Mouse (Mus musculus) urinary bladder, adult 18-20 months (tissue): ENCODE results near the gene Elmod3.

ENCODE experiments used
- DNase-seq, 2 experiments: peaks; one replicate each; pipeline ENCODE4 v3.0.0; 2022; ENCODE audit warnings: low spot score in 2 of 2, mixed read lengths in 2 of 2

The Elmod3 gene

DNA sequence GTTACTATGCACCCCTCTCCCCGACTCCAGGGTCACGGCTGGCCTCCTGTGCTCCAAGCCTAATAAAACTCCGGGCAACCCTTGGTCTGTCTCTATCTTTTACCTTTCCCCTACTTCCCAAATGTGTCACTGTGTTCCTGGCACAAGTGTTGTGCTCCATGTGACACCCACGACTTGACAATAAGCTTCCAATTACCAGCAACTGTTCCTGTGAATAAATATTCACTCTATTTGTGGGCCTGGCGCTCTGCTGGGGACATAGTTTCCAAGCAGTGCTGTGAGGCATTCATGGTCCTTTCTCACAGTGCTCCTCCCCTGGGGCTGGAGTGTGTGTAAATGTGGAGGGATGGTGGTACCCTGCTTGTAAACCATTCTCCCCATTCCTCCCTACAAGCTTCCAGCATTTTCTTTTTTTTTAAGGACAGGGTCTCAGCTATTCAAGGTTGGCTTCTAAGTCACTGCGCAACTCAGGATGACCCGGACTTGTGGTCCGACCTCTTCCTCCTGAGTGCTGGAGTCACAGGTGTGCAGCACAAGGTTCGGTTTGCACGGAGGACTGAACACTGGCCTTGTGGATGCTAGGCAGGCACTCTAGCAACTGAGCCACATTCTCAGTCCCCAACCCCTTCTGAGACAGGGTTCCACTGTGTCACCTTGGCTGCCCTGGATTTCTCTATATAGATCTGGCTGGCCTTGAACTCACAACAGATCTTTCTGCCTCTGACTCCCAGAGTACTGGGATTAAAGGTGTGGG, 27.4 kb downstream of the Elmod3 start:
- DNase-seq, result no peak

DNA sequence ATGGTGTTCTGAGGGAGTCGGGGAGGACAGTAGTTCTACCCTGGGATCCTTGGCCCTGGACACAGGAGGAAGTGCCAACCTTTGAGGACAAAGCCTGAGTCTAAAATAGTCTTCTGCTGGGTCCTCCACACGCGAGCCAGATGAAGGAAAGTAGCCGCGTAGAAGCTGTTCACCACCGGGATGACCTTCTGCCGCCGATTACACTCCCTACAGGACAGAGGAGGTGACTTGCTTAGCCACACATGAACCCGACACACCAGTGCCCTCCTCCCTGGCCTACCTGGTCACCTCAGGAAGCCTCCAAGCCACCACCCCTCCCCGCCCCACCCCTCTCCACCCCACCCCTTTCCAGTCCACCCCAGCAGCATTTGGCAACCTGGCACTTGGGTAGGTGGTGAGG, 29.5 kb downstream of the Elmod3 start:
- no peak for DNase-seq

DNA sequence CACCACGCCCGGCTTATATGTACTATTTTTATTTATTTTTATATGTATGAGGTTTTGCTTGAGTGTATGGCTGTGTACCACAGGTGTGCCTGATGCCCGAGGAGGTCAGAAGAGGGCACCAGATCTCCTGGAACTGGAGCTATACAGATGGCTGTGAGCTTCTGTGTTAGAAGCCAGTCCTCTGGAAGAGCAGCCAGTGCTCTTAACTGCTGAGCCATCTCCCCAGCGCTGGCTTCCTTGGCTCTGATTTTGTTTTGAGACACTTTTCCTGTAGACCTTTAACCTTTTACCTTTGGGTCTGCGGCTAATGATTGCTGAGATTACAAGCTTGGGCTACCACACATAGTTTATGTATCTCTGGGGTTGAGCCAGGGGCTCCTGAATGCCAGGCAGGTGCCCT, 30.7 kb downstream of the Elmod3 start:
- no peak for DNase-seq

DNA sequence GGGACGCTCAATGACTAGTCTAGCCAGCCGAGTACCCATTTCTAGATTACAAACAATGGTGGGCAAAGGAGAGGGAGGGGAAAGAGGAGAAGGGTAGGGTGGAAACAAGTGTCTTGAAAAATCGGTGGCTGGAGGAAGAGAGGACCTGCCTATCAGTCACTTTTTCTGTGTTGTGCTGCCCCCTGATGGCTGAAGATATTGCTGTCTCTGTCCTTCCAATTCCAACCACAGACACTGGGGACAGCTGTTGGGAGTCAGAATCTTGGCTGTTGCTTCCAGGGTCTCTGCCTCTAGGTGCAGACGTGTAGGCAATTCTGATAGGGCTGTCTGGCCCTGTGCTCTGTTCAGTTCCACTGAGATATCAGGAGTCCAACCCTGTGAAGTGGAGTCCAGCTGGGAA, 32.2 kb downstream of the Elmod3 start:
- DNase-seq, result peak; percentile 73 to 79

DNA sequence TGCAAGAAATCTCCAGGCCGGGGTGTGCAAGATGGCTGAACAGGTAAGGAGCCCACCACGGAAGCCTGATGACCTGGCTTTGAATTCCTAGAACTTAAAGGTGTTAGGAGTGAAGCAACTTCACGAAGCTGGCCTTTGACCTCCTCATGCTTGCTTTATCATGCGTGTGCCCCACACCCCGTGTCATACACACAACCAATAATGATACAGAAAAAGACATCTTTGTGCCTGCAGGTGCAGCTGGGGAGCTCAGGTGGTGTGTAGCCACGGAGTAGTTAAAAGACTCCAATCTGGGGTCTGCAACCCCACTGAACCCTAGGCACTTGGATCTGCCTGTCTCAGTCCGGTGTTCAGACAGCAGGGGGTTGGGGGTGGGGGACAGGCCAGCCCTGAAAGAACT, 32.7 kb downstream of the Elmod3 start:
- DNase-seq, result no peak

DNA sequence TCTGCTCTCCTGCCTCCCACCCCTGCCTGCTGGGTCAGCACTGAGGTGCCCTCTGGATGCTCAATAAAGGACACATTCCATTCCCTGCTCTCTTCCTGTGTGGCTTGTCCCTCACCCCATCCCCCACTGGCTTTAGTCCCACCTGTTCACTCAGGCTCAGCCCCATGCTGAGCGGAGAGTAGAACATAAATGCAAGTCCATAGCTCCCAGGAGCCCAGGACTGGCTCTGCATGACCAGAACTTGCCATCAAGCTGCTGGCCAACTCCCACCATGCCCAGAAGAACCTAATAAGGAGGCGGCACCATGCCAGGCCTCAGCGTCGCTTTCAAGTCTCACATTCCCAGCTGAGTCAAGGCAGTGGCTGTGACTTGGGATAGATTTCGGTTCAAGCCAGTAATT, 35.3 kb downstream of the Elmod3 start:
- no peak for DNase-seq

DNA sequence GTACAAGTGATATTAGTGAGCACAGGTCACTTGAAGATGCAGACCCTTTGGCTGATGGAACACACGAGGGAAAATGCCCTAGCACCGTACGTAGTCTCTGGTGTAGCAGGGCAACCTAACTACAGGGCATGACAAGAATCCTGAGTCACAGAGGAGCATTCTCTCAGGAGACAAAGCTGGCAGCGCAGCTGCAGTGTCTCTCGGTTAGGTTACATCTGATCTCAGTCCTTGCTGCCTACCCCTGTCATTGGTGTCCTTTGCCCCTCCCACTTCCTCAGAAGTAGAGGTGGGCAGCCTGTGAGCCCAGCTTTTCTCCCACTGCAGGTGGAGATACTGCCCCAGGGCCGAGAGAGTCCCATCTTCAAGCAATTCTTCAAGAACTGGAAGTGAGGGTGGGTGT, 35.7 kb downstream of the Elmod3 start:
- DNase-seq, result no peak

DNA sequence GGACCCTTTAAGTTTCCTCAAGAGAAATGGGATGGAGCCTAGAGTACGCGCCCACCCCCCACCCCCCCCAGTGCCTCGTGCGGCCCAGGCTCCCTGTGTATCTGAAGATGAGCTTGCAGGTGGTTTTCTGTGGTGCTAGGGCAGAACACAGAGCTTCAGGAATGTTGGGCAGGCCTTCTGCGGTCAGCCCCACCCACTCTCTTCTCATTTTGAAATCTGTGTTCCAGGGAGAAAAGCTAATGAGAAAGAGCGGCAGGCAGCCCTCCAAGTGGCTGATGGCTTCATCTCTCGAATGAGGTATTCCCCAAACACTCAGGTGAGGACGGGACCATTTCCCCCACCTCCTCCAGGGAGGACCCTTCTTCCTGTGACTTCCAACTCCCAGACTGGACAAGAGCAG, 37.4 kb downstream of the Elmod3 start:
- no peak for DNase-seq

DNA sequence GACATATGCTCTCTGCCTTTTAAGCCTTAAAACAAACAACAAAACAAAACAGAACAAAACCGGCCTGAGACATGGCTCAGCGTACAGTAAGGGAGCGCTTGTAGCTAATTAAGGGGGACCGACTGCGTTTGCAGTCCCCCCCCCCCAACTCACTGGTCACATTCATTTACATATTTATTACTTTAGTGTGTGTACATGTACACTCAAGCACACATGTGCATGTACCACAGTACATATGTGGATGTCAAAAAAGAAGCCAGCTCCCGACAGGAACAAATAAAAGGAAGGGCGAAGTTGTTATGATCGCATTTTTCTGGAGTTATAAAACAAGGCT, 45.2 kb downstream of the Elmod3 start:
- DNase-seq, result no peak

DNA sequence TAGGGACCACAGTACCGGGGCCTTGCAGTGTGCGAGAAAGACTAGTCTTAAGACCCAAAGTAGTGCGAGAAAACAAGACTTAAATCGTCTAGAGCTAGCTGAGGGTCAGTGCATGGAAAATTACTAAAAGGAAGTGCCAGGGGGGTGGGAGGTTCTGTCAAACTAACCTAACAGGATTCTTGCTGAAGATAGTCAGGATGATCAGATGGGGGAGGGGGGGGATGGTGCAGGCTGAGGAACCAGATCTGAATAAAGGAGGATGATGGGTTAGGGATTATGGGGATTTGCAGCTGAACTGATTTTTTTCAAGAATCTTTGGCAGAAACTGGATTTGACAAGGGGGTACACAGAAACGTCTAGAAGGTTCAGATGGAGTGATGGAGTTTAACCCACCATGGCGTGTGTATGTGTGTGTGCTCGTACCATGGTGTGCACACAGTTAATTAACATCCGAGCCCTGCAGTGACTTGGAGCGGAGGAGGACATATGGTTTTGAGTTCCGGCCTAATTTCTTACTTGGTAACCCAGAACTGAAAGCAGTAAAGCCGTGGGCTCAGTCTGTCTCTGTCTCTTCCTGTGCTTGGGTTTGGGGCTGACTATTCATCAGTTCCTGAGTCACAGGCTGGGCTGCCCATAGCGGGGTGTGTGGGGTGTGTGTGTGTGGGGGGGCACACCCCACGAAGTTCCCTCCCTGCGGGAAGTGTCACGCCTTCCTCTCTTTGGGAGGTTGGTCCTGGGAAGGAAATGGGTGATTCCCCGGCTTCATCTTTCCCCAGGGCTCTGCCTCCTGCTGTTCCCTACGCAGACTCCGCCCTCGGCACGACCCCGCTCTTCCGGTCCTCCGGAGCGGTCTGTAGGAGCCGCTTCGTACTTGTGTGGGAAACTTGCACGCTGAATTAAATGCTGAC, 45.8 kb downstream of the Elmod3 start:
- peak in 1 of 2 experiments; percentile 76 for DNase-seq

DNA sequence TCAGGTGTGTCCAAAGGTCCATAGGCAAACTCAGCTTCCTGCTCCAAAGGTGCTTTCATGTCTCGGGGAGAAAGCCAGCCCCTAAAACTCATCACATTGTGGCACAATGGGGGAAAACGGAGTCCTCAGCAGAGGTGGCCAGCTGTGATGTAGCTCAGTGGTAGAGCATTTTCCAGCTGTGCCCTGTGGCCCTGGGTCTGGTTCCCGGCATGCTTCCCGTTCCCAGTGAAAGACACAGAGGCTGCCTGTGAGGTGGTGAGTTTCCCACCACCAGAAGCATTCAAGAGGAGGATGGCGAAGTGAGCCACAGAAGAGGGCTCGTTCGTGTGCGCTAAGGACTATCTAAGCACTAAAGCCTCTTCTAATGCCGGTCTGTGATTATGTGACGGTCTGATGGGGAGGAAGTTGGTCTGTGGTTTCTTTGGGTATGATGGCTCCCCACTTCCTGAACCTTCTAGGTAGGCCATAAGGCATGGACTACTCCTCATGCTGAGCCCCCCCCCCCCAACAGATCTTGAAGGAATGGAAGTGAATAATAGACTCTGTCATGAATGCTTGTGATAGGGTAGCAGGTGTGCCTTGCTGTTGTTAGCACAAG, 47.6 kb downstream of the Elmod3 start:
- no peak for DNase-seq

DNA sequence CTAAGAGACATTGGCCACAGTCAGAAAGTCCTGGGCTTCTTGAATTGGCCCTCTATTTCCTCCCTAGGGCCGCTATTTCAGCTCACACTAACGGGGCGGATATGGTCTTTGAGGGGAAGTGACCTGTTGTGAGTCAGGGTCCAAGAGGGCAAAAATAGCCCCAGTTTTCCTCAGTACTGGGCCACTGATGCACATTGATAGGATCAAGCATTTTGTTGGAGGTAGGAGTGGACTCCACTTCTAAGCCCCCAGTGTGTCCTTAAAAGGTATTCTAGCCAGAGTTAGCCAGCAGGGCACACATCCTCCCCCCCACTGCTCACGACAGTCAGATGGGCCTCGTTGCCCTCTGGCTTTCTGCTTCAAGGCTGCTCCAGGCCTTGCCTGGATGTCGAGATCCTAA, 48.2 kb downstream of the Elmod3 start:
- DNase-seq, result no peak

DNA sequence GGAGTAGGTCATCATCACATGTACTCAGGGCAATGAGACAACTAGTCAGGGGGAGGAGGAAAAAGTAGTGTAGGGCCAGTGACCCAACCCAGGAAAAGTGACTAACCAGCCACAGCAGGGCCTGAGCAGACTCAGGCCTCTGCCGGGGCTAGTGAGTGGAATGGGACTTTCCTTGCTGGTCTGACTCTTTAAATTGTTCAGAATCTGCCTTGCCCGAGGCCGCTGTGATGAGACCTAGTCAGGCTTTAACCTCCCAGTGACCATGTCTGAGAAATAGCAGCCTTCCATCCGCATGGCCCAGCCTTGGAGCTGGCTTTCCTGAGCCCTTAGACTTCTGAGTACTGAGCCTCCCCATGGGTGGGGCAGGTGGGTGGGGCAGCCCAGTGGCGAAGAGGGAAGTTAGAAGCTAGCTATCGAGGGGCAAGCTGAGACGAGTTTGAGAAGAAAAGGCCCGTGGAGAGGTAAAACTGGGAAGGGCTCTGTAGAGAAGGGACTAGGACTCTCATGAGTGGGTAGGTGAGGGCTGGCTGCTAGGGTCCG, 49.1 kb downstream of the Elmod3 start:
- DNase-seq, result peak; percentile 80 to 82

DNA sequence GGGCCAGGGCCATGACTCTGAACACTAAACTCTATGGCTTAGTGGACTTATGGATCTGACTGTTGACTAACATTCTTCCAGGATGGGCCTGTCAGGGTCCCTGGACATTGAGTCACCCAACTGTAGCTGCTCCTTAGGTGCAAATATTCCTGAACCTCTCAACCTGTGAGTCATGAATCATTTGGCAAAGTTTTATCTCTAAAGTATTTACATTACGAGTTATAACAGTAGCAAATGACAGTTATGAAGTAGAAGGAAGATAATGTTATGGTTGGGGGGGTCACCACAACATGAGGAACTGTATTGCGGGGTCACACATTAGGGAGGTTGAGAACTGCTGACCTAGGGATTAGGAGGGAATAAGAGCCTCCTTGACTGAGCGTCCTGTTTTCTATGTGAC, 50.4 kb downstream of the Elmod3 start:
- DNase-seq, result no peak

DNA sequence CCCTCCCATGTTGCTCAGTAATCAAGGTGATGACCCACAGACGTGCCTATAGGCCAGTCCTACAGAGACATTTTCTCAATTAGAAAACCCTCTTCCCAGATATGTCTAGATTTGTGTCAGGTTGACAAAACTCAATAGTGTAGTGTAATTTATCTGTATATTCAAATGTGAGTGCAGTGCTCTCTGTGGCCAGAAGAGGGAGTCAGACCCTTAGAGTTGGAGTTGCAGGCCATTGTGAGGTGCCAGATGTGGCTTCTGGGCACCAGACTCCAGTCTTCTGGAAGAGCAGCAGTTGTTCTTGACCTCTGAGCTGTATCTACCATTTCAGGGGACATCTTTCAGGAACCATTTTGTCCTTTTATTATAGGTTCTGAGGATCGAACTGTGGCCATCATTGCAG, 51.1 kb downstream of the Elmod3 start:
- DNase-seq, result no peak

DNA sequence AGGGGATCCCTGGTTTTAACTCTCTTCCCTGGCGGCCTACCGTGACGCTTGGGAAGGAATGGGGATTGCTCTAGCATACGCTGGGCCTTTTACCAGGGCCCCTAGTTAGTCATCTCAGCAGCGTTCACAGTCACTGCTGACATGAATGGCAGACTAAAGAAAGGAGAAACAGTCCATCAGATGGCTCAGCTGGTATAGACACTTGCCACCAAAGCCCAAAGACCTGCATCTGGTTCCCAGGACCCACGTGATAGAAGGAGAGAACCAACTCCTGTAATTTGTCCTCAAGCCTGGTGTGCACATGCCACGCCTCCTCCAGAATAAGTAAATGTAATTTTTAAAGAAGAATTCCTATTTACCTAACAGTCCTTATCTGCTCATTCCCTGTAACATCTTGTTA, 52.8 kb downstream of the Elmod3 start:
- no peak for DNase-seq

DNA sequence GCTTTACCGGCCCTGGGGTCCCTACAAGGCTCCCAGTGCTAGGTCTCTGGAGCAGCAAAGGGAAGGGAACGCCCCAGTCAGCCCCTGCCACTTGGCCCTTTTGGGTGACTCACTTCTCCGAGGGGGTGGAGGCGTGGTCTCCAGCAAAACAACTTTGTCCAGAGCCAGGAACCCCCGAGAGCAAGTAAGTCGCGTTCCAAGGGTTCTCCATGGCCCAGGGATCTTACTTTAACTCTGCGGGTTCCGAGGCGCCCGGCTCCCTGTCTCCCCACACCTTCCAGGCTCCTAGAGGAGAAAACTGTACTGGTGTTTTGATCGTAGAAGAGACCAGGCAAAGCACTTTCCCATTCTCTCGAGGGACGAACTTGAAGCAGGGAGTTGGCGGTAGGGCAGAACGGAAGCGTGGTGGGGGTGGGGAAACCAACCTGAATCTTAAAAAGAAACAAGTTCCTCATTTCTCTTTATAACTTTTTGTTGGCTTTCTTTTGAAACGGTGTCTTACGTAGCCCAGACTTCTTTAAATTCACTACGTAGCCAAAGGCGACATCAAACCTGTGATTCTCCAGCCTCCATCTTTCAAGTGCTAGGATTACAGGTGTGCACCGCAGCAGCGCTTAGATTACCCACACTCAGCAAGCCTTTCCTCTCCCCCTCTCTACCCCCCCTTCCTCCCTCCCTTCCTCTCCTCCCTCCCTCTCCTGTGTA, 53.8 kb downstream of the Elmod3 start, which contains the start of gene Capg:
Gene Capg, plus strand, starts transcription at position 109 of the 705 bp plus-strand sequence.
- DNase-seq, result peak; percentile 61 to 78

DNA sequence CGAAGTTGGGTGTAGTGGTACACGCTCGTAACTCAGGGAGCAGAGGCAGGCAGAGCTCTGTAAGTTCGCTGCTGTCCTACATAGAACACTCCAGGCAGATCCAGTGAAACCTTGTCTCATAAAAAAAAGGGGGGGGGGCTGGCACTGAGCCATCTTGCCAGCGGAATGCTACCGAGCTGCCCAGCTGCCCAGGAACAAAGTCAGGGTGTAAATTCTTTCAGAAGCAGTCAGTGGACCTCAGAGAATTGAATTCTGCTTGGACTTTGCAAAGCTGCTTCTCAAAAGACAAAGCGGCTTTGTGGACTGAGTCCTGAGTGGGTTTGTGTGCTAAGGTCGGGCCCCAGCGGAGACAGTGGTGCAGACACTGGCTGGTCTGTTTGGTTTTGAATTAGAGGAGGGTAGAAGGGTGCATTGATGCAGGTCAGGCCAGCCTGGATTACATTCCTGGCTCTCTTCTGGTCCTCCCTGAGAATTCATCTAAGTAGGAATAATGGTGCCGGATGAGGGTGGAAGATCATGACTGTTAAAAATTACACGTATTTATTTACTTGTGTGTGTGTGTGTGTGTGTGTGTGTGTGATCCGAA, 54.9 kb downstream of the Elmod3 start:
- DNase-seq, result no peak

DNA sequence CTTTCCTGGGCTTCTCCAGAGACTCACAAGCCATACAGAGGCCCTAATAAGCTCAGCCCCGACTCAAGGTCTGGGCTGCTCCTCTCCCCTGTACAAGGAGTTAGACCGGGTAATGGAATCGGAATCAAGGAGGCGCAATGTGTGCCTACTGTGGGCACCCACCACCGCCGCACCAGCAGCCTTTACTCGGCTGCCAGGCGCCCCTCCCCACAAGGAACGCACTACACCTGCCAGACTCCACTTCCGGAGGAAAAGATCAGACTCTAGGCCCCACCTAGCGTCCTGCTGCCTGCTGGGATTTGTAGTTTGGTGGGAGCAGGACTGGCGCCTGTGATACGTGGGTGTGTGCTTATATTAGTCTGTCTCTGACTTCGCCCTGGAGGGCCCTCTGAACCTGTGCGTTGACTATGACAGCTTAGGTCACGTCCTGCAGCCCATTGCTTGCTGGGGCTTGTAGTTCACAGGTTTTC, 59.6 kb downstream of the Elmod3 start:
- peak; percentile 80 to 89 for DNase-seq

DNA sequence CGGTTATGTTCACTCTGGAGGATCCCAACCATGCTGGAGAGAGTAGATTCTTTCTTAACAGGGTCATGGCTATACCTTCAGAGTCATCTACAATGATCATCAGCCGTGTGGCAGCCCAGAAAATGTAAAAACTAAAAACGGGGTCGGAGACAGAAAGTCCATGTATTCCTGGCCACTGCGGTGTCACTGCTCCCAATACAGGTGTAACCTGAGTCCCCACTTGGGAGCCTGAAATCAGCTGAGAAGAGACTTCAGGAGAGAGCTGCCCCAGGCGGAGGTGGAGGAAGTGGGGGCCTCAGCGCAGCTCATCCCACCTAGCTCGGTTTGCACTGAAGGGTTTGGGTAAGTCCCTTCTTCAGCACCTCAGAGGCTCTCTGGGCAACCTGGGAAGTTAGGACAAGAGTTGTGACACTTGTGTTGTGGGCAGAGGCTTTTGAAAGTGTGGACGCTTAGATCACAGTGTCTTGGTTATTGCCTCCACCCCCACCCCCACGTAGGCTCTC, 60.2 kb downstream of the Elmod3 start:
- DNase-seq, result no peak

DNA sequence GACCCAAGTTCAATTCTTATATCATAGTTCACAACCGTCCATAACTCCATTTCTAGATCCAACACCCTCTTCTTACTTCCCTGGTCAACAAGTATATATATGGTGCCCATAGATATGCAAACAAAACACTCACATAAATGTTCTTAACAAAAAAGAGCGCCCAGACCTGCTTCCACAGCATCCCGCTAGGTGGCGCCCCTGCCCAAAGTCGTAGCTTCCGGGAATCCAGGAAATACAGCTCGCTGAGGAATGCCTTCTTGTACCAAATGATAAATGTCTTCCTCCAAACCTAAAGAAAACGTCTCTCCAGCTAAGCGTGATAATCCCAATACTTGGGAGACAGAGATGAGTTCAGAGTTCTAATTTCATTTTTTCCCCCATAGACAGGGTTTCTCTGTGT, 63.0 kb downstream of the Elmod3 start:
- DNase-seq, result peak; percentile 64 to 72
